Mouse (Mus musculus) testis, adult 2 months (tissue): Measurements from ENCODE around the gene Scel. TPM values are rescaled to one million over a fixed set of nuclear protein-coding genes. Genes with fewer than 3 reads are reported as not detected.

Experiments
- H3K27ac ChIP-seq: fragments of 200-500 bp; 2 replicates; pipeline ENCODE4 v1.5.1; 2012; ENCODE audit warnings: low read depth, low read length; ENCODE audit not compliant: control insufficient read depth, insufficient read depth
- H3K27me3 ChIP-seq: fragments of 200-500 bp; 2 replicates; pipeline ENCODE4 v1.6.1; 2012; ENCODE audit warnings: mild to moderate bottlenecking, low read length, moderate library complexity; ENCODE audit not compliant: control insufficient read depth, insufficient read depth
- H3K36me3 ChIP-seq: fragments of 200-500 bp; 2 replicates; pipeline ENCODE4 v1.6.1; 2012; ENCODE audit warnings: mild to moderate bottlenecking, low read length; ENCODE audit not compliant: control insufficient read depth, insufficient read depth
- H3K4me1 ChIP-seq: fragments of 200-500 bp; 2 replicates; pipeline ENCODE4 v1.6.1; 2012; ENCODE audit warnings: low read length; ENCODE audit not compliant: control insufficient read depth, insufficient read depth
- H3K4me3 ChIP-seq: fragments of 200-500 bp; 2 replicates; pipeline ENCODE4 v1.5.1; 2012; ENCODE audit warnings: low read depth, mild to moderate bottlenecking, low read length, moderate library complexity, mixed read lengths; ENCODE audit not compliant: control insufficient read depth
- CTCF ChIP-seq: fragments of 200-500 bp; IDR thresholded peaks from 2 replicates; pipeline ENCODE4 v1.5.1; 2012; ENCODE audit warnings: low read depth, mild to moderate bottlenecking, inconsistent platforms, low read length, moderate library complexity; ENCODE audit not compliant: control insufficient read depth, insufficient read depth, insufficient replicate concordance
- POLR2A ChIP-seq: fragments of 200-500 bp; IDR thresholded peaks from 2 replicates; pipeline ENCODE4 v1.6.1; 2012; ENCODE audit warnings: low read depth, mild to moderate bottlenecking, inconsistent platforms, low read length, moderate library complexity; ENCODE audit not compliant: control insufficient read depth
- polyA plus RNA-seq: library from polyadenylated mRNA; depleted of rRNA; stranded (reverse); fragments of >200 nt; gene quantifications from 2 replicates; pipeline ENCODE4 v1.2.3, GENCODE M21; 2012

Gene Scel
- polyA plus RNA-seq, 1 experiment, result not detected

DNA sequence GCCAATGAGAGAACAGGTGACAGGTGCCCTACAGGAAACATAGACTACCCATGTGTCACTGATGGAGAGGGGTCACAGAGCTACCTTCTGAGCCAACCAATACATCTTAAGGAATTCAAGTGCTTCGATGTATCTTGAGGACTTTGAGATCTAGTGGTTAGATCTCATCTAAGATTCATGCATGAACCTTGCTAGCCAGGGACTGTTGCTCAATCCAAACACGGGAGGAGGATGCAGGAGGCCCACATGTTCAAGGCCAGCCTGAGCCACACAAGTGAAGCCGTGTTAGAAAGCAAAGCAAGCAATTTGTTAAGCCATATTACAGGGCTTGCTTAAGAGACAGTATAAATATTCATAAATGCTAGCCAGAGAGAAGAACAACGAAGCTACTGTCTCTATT lies 38.8 kb downstream of the Scel start:
- Histone ChIP-seq H3K4me3 (no peak overlapping the region), H3K4me1 (no peaks in the 10 kb centered on the region), H3K27ac (no peak overlapping the region), H3K36me3 (no peaks in the 10 kb centered on the region), H3K27me3 (no peaks in the 10 kb centered on the region)
- TF ChIP-seq CTCF, result no peak
- no peak for TF ChIP-seq POLR2A

DNA sequence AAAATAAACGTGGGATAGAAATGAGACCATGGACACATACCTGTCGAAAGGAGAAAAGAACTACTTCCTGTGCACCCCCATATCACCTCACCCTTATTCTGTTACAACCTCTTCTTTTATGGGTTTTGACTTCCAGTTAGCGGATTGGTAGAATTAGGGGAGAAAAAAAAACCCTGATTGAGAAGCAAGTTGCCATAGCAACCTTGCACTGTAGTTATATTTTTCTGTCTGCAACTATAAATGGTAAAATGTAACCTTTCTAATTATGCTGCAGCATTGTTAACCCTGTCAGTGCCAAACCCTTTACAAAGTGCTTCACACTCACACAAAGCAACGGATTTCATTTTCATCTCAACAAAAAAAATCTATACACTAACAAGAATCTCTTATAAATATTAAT lies 39.2 kb downstream of the Scel start:
- H3K36me3 ChIP-seq, result no peaks in the 10 kb centered on the region
- TF ChIP-seq POLR2A, result no peak
- TF ChIP-seq CTCF, result no peak
- H3K4me1 ChIP-seq, result no peaks in the 10 kb centered on the region
- H3K4me3 ChIP-seq, result no peak overlapping the region
- H3K27ac ChIP-seq, result no peak overlapping the region
- no peaks in the 10 kb centered on the region for H3K27me3 ChIP-seq

DNA sequence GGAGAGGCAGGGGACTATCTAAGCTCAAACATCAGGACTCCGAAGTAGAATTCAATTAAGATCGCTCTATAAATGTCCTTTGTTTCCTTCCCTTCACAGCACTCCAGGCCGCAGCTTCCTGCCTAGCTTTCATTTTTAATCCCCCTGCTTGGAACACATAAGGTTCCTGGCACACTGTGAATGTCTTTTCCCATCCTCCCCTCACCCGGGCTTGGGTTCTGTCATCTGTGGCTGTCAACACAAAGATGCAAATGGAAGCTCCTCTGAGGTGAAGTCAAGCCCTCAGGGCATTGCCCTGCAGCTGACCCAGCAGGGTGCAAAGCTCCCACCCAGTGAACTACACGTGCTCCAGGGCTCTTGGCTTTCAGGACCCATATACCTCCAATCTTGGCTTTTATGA lies 43.5 kb downstream of the Scel start:
- Histone ChIP-seq H3K27ac (no peak overlapping the region), H3K4me1 (no peaks in the 10 kb centered on the region), H3K36me3 (no peaks in the 10 kb centered on the region), H3K27me3 (no peaks in the 10 kb centered on the region), H3K4me3 (no peak overlapping the region)
- TF ChIP-seq CTCF, result no peak
- no peak for TF ChIP-seq POLR2A

DNA sequence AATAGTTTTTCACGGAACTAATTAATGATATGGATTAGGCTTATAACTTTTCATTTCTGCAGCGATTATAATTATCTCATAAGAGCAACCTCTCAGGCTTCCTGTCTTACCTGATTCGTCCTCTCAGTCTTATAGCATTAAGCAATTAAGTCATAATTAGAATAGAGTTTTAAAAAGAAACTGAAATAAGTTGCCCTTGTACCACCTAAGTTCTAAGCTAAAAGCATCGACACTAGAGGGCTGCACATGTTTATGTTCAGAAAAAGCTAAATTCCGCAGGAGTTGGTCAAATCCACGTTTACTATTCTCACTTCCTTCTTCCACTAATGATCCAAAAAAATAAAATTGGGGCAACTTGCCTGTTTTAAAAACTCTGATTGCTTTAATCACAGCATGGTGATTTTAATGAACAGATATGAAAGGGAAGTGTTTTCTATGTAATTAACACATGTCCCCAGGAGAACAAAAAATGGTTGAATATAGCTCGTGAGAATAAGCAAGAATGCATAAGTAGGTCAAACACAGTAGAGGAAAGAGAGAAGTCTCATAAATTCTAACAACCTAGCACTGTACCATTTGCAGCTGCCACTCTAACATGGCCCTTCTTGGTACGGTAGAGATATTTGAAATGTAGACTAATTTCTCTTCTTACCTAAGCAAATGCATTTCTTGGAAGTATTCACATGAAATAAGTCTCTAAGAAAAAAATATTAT lies 48.4 kb downstream of the Scel start:
- H3K27me3 ChIP-seq, result no peaks in the 10 kb centered on the region
- no peaks in the 10 kb centered on the region for H3K4me1 ChIP-seq
- no peak for TF ChIP-seq POLR2A
- no peak for TF ChIP-seq CTCF
- no peak overlapping the region for H3K4me3 ChIP-seq
- H3K27ac ChIP-seq, result no peak overlapping the region
- H3K36me3 ChIP-seq, result no peaks in the 10 kb centered on the region

DNA sequence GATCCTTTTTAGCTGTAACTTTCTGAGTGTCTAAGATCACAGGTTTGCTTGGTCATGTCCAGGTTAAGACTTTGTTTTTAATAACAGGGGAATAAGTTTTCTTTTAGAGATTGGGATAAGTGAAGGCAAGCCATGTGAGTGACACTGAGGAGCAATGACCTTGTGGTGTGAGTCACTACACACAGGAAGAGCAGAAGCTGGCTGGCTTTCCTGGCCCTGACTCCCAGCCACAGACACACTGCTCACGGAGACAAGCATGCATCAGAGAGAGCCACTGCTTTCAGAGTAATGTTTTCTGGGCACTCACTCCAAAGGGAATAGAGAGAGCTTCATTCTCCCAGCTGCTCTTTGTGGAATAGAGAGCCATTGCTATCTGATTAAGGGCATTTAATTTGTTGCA lies 54.8 kb downstream of the Scel start:
- H3K27me3 ChIP-seq, result no peaks in the 10 kb centered on the region
- H3K4me3 ChIP-seq, result no peak overlapping the region
- H3K27ac ChIP-seq, result no peak overlapping the region
- TF ChIP-seq POLR2A (no peak), CTCF (no peak)
- no peaks in the 10 kb centered on the region for H3K4me1 ChIP-seq
- H3K36me3 ChIP-seq, result no peaks in the 10 kb centered on the region

DNA sequence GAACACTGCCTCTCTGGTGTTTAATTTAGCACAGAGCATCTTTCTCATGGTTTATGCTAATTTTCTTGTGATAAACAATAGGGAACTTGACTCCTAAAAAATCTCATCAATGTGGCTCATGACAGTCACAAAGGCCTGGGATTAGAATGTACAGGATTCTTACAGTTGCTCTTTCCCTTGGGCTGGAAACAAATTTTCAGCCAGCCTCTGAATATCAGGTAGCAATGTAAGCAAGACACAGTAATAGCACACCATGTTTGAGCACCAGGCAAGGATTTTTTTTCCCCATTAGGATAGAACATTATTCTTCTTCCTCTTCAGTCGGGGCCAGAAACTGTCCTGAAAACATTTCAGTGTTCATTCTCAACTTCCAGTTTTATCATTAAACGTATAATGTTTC lies 55.3 kb downstream of the Scel start:
- H3K4me1 ChIP-seq, result no peaks in the 10 kb centered on the region
- H3K4me3 ChIP-seq, result no peak overlapping the region
- no peaks in the 10 kb centered on the region for H3K36me3 ChIP-seq
- no peak overlapping the region for H3K27ac ChIP-seq
- no peaks in the 10 kb centered on the region for H3K27me3 ChIP-seq
- no peak for TF ChIP-seq POLR2A
- no peak for TF ChIP-seq CTCF

DNA sequence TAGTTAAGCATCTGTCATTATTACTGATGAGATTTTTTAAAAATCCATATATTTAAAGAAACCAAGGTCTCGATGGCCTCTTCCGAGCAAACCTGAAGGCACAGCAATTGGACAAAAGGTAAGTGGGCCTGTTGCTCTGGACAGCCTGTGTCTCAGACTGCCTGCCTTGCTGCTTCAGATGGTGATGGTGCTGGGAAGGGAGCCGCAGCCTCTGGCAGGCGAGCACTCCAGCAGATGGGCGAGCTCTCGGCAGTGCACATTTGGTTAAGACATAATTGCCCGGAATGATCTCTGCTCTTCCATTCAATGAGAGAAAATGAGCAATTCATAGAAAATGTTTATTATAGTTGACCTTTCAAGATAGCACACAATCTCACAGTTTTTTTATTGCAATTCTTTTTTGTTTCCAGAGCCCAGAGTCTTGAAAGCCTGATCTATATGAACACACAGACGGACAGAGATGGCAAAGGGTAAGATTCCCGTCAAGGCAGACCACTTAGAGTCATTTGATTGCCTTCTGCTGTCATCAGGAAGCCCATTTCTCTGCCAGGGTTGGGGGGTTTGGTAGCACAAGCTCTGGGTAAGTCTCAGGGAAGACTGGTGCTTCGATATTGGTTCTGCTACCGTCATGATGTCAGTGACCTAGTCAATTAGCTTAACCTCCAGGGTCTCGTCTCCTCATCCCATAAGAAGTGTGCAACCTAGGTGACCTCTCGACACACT lies 58.6 kb downstream of the Scel start:
- Histone ChIP-seq H3K27me3 (no peaks in the 10 kb centered on the region), H3K36me3 (no peaks in the 10 kb centered on the region), H3K4me3 (no peak overlapping the region), H3K27ac (no peak overlapping the region), H3K4me1 (no peaks in the 10 kb centered on the region)
- TF ChIP-seq POLR2A (no peak), CTCF (no peak)
